Mouse (Mus musculus) layer of hippocampus, adult 2 months (tissue): ENCODE results near the gene Olfr353. TPM values are rescaled to one million over a fixed set of nuclear protein-coding genes. Genes with fewer than 3 reads are reported as not detected.

Experiments
- DNase-seq, 2 experiments: peaks; one replicate each; pipeline ENCODE4 v3.0.0; 2022; ENCODE audit warnings: low spot score in 2 of 2
- H3K27ac ChIP-seq: fragments of 200-600 bp; 2 replicates; pipeline ENCODE4 v1.8.1; 2022
- H3K4me3 ChIP-seq: fragments of 200-600 bp; 2 replicates; pipeline ENCODE4 v1.8.1; 2022; ENCODE audit warnings: mild to moderate bottlenecking
- CTCF ChIP-seq: fragments of 200-600 bp; conservative IDR thresholded peaks from 2 replicates; pipeline ENCODE4 v1.8.1; 2022; ENCODE audit warnings: antibody characterized with exemption, mild to moderate bottlenecking, moderate library complexity
- long read RNA-seq, 2 experiments: library from polyadenylated mRNA; stranded (forward); transcript quantifications; one replicate each; pipeline ENCODE4 v2.0.0; 2021; ENCODE audit warnings: borderline mapping rate in 2 of 2
- total RNA-seq, 2 experiments: library from RNA; stranded (reverse); gene quantifications; 2 replicates each; pipeline ENCODE4 v1.2.3; 2021

The Olfr353 gene
- not detected for total RNA-seq
- long read RNA-seq, experiment 1 = 0 reads
- long read RNA-seq, experiment 2 = 0 reads

GRCm38 (mm10) chr2:36892836-36893235 is at the start of gene Olfr353:
TSS of gene Olfr353 (minus strand) at chr2:36892936.
- no peak within 1 kb of the TSS for H3K4me3 ChIP-seq
- TF ChIP-seq CTCF = no peak

GRCm38 (mm10) chr2:36936821-36937220 is 44.1 kb upstream of the Olfr353 start, which contains the start of gene Olfr356:
TSS of gene Olfr356 (plus strand) at chr2:36937121.
- TF ChIP-seq CTCF = no peak
- no peak for DNase-seq
- Histone ChIP-seq H3K27ac (no peak within 1 kb of the TSS), H3K4me3 (no peak within 1 kb of the TSS)

More at GRCm38 (mm10) chr2:36892836-36893235, at the start of gene Olfr353:
- no peak for DNase-seq
- no peak within 1 kb of the TSS for H3K27ac ChIP-seq

- no peak within 1 kb of the TSS for H3K4me3 ChIP-seq
- H3K27ac ChIP-seq = no peak within 1 kb of the TSS
- TF ChIP-seq CTCF = no peak
- no peak for DNase-seq
These were observed 36.1 kb upstream of the Olfr353 start, which contains the start of gene Olfr355 for GRCm38 (mm10) chr2:36928797-36929196. TSS of gene Olfr355 (minus strand) at chr2:36928897.

- Histone ChIP-seq H3K4me3 (no peak within 1 kb of the TSS), H3K27ac (no peak within 1 kb of the TSS)
- no peak for TF ChIP-seq CTCF
- DNase-seq = no peak
These were observed 12.6 kb upstream of the Olfr353 start, which contains the start of gene Olfr354 for GRCm38 (mm10) chr2:36905380-36905779. TSS of gene Olfr354 (plus strand) at chr2:36905680.

- Histone ChIP-seq H3K27ac (no peak overlapping the region), H3K4me3 (no peak overlapping the region)
- DNase-seq = no peak
- no peak for TF ChIP-seq CTCF
These were observed 4.4 kb upstream of the Olfr353 start for GRCm38 (mm10) chr2:36897114-36897513.

- DNase-seq = no peak
- Histone ChIP-seq H3K27ac (no peak within 1 kb of the TSS), H3K4me3 (no peak within 1 kb of the TSS)
- no peak for TF ChIP-seq CTCF
These were observed 24.6 kb downstream of the Olfr353 start, which contains the start of gene Olfr352 for GRCm38 (mm10) chr2:36868160-36868559. TSS of gene Olfr352 (plus strand) at chr2:36868460.

- H3K4me3 ChIP-seq = no peak within 1 kb of the TSS
- no peak within 1 kb of the TSS for H3K27ac ChIP-seq
- no peak for TF ChIP-seq CTCF
- DNase-seq = no peak
These were observed 30.2 kb downstream of the Olfr353 start, which contains the start of gene Olfr351 for GRCm38 (mm10) chr2:36862560-36862959. TSS of gene Olfr351 (minus strand) at chr2:36862660.

GRCm38 (mm10) chr2:36846010-36846409 is 46.7 kb downstream of the Olfr353 start, which contains the start of gene Olfr350:
TSS of gene Olfr350 (plus strand) at chr2:36846310.
- no peak for TF ChIP-seq CTCF
- DNase-seq = no peak
- no peak within 1 kb of the TSS for H3K4me3 ChIP-seq
- H3K27ac ChIP-seq = no peak within 1 kb of the TSS

Other genes with a start within 250 kb of the Olfr353 start
- gene Olfr346, start 207.1 kb downstream of the Olfr353 start, total RNA-seq = not detected
- not detected for gene Olfr347, start 161.0 kb downstream of the Olfr353 start, total RNA-seq
- not detected for gene Olfr348, start 108.7 kb downstream of the Olfr353 start, total RNA-seq
- gene Olfr50, start 102.4 kb downstream of the Olfr353 start, total RNA-seq = not detected
- gene Olfr3, start 75.9 kb downstream of the Olfr353 start, total RNA-seq = not detected
- gene Olfr350, start 46.6 kb downstream of the Olfr353 start, total RNA-seq = not detected
- not detected for gene Olfr351, start 30.3 kb downstream of the Olfr353 start, total RNA-seq
- not detected for gene Olfr352, start 24.5 kb downstream of the Olfr353 start, total RNA-seq
- gene Olfr354, start 12.7 kb upstream of the Olfr353 start, total RNA-seq = not detected
- not detected for gene Olfr355, start 36.0 kb upstream of the Olfr353 start, total RNA-seq
- not detected for gene Olfr356, start 44.2 kb upstream of the Olfr353 start, total RNA-seq
- not detected for gene Olfr357, start 100.9 kb upstream of the Olfr353 start, total RNA-seq
- gene Olfr358, start 116.4 kb upstream of the Olfr353 start, total RNA-seq = not detected
- gene Olfr360, start 172.8 kb upstream of the Olfr353 start, total RNA-seq = not detected
- not detected for gene Olfr361, start 196.4 kb upstream of the Olfr353 start, total RNA-seq
- gene Olfr362, start 225.0 kb upstream of the Olfr353 start, total RNA-seq = not detected
- not detected for gene Olfr364-ps1, start 246.4 kb upstream of the Olfr353 start, total RNA-seq